Mouse (Mus musculus) C2C12 (cell line): ENCODE results near the gene CT030661.1.

ENCODE experiments used
- CTCF ChIP-seq: IDR thresholded peaks from one replicate; pipeline ENCODE4 v1.5.1; 2011; ENCODE audit not compliant: control insufficient read depth, insufficient read depth, insufficient read length
- MAX ChIP-seq: IDR thresholded peaks from one replicate; pipeline ENCODE4 v1.6.1; 2011; ENCODE audit warnings: mild to moderate bottlenecking, control low read depth

- TF ChIP-seq CTCF: no peak
- TF ChIP-seq MAX: no peak
These were observed 45.9 kb upstream of the CT030661.1 start for GRCm38 (mm10) chr17:22360572-22360971.
